Mouse (Mus musculus): Measurements from ENCODE around the gene Olfr557.

Olfr557 gene

DNA sequence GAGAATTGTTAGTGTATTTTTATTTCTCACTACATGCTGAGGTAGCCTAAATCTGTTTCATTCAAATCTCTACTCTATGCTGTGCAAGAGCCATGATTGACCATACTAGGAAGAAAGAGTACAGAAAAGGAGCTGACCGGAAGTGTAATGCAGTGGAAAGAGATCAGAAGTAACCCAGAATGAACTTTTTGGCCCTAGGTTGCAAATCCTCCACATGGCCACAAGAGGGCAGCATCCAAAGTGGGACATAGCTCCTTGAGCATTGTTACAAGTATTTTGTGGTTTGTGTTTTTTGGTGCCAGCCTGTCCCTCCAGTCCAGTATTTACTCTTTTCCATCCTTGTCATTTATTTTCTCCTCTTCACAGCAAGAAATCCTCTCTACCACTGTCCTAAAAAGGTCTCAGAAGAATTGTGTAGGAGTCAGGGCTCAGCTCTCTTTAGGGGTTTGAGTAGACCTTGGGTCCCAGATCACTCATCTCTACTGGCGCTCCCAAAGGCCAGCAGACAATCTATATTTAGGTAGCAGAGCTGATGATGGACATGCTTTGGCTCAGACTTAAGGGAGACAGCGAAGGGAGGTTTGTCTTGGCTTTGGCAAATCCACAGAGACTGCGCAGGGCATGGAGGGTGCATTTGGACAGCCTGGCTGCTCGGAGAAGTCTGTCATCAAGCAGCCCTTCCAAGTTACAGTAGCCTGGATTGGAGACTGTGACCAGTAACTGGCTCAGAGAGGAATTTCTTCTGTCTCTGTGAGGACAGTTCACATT is at the start of gene Olfr557:
TSS of gene Olfr557 (plus strand) at position 553 of the 768 bp plus-strand sequence.
- in situ Hi-C loops (cut with MseI, MboI), result loop anchor here (10.0 kb wide), 1 partner anchor 219 kb away; the partner anchor contains the start of gene Olfr571 (in 2 of the 2)

DNA sequence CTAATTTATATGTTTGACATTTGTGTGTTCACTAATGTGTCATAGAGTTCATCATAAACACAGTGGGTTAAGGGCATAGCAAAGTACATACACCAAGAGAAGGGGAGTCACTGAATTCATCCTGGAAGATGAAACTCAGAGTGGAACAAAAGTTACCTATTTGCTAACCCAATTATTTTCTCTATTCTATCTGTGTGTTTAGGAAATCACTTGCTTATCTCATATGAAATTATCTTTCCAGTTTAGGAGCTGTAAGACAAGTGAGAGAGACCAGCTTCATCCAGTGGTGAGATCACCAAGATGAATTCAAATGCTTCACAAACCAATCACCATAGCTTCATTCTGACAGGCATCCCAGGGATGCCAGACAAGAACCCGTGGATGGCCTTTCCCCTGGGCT is 37.2 kb upstream of the Olfr557 start, which contains the start of gene Olfr555:
TSS of gene Olfr555 (plus strand) at position 301 of the 400 bp plus-strand sequence.
- in situ Hi-C loops (cut with MseI, MboI), result no loop called here

DNA sequence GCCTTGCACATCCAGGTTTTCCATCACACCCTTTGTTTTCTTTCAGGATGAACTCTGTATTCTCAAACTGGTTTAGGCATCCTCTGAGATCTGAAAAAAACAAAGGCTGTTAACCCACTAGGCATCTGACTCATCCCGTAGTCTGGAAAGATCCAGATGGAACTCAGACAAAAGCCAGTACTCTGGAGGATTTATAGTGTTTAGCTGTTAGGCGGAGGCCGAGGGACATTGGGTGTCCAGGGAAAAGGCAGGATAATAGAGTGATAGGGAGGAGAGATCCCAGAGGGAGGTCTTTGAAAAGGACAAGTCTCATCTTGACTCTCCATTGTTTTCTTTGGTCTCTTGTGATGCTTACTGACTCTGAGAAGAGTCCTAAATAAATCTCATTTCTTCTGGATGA is 31.1 kb upstream of the Olfr557 start, which contains the start of gene Olfr556:
TSS of gene Olfr556 (plus strand) at position 301 of the 400 bp plus-strand sequence.
- in situ Hi-C loops (cut with MseI, MboI), result loop anchor here in 1 of 2 experiments (10.0 kb wide), 1 partner anchor 250 kb away; the partner anchor contains the start of gene Olfr571

DNA sequence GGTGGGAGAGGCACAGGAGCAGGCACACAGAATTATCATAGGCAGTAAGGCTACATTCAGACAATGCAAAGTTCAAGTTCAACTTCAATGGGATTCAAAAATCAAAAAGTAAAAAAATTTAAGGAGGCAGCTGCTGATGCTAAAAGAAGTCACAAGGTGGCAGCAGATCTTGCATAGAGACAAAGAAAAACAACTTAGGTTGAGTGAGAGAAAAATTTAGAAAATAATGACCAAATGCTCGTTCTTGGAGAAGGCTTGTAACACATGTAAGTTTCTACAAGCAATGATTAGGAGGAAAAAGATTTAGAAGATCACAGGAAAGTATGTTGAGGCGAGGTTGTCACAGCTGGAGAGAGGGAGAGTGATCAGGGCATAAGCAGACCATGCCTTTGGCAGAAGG is 30.3 kb upstream of the Olfr557 start:
- in situ Hi-C loops (cut with MseI, MboI), result loop anchor here in 1 of 2 experiments (10.0 kb wide), 1 partner anchor 249 kb away; the partner anchor contains the start of gene Olfr571

DNA sequence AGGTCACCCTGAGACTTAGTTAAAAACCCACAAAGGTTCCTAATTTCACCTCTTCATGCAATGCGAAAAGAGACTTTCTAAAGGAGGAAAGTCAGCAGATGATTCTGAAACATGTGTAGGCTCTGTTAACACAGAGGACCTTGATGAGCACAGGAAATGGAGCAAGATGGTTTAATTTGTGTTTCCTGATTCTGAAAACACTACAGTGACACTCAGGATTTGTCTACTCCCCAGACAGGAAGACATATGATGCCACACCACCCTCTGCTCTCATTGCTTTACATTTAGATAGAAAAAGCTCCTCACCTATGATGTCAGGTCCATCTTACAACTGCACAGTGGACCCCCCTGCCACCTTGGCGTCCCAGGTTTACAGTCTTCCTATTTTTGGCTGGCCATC is 19.5 kb upstream of the Olfr557 start:
- in situ Hi-C loops (cut with MseI, MboI), result no loop called here

DNA sequence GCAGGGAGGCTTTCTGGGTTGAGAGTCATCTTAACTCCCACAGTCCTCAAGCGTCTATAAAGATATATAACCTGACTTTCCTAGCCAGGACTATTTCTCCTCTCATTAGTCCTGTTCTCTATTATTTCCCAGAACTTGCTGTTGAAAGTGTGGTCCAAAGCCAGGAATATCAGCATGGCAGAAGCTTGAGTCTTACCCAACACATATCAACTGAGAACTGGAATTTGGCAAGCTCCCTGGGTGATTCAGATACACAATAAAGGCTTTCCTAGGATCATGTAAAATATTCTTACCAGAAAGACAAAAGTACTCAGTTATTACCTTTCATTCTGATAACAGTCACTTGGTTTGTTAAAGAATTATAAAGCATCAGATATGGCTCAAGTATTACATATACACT is 13.8 kb upstream of the Olfr557 start:
- in situ Hi-C loops (cut with MseI, MboI), result no loop called here

DNA sequence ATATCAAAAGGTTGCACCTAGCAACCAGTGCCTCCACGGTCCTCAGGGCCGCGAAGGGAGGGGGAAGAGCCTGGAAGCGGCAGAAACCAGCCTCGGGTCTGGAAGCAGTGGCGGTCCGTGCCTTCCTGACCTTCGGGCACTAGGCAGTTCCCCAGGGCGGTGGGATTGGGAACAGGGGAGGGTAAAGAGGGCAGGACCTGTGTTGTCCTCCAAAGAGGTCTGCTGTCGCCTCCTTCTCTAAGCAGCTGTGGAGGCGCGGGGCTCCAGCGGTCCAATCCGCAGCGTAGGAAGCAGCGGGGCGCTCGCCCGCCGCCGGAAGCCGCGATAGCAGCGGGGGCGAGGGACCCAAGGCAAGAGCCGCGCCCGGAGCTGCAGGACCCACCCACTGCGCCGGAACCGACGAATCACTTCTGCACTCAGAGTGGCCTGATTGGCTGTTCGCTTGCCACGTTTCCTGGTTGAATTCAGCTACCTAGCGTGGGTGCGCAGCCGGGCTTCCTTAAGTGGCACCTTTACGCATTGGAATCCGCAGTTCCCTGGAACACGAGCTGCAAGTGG is 8.7 kb upstream of the Olfr557 start, which contains the start of gene Trim68:
TSS of gene Trim68 (minus strand) at position 384 of the 558 bp plus-strand sequence.
- in situ Hi-C loops (cut with MseI, MboI), result no loop called here

DNA sequence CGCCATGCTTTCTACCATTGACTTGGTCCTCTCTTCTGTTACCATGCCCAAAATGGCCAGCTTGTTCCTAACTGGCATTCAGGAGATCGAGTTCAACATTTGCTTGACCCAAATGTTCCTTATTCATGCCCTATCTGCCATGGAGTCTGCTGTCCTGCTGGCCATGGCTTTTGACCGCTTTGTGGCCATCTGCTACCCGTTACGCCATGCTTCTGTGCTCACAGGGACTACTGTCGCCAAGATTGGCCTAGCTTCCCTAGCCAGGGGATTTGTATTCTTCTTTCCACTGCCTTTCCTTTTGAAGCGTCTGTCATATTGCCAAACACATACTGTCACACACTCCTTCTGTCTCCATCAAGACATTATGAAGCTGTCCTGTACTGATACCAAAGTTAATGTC is 2.8 kb downstream of the Olfr557 start:
- in situ Hi-C loops (cut with MseI, MboI), result loop anchor here (10.0 kb wide), 1 partner anchor 216 kb away; the partner anchor contains the start of gene Olfr571 (in 2 of the 2)

DNA sequence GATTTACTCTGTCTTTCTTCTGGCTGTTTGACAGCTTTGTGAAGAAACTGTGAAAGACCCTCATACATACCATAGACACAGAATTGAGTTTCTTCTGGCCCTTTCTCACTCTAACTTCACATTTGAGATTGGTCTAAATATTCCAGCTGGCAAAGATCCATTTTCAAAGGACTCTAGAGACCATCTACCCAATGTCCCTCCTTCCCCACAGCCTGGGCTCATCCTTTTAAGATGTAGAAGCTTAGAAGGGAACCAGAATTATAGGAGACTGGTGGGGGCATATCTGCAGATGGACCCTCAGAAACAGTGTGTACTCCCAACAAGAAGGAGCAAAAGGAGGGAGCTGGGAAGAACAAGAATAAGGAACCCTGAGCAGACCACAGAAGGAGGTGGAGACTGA is 6.2 kb downstream of the Olfr557 start, which contains the start of gene Olfr558:
TSS of gene Olfr558 (plus strand) at position 301 of the 400 bp plus-strand sequence.
- in situ Hi-C loops (cut with MseI, MboI), result no loop called here

DNA sequence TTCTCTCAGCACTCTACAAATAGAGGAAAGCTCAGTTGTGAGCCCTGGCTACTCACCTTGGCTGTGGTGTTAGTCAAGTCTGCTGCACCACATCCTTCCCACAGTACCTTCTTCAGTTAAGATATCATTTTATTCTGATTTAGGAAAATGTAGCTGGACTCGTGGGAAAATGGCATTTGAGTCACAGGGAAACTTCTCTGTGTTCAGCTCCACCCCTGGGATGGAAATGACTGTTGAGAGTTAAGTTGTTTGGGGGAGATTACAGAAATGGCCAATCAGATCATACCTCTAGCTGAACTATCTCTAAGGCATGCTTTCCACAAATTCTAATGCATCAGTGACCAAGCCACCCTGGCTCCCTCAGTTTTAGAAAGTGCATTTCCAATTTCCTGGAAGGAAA is 23.3 kb downstream of the Olfr557 start, which contains the start of gene Olfr33:
TSS of gene Olfr33 (minus strand) at position 101 of the 400 bp plus-strand sequence.
- in situ Hi-C loops (cut with MseI, MboI), result no loop called here

DNA sequence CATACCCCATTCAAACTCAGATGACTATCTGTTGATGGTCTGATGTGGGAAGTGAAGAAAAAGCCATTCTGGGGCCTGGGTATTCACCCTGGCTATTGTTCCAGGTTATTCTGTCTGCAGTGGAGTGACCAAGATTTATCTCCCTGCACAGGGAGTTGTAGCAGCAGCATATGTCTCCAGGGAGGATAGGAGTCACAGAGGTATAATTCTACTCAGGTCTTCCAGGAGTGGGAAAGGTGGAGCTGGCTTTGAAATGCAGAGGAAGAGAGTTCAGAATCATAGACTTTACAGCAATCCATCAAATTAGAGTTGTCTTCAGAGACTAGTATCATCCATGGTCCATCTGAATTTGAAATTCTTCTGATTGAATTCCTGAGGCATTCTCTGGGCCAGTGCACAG is 31.7 kb downstream of the Olfr557 start, which contains the start of gene Olfr559:
TSS of gene Olfr559 (minus strand) at position 101 of the 400 bp plus-strand sequence.
- in situ Hi-C loops (cut with MseI, MboI), result no loop called here

DNA sequence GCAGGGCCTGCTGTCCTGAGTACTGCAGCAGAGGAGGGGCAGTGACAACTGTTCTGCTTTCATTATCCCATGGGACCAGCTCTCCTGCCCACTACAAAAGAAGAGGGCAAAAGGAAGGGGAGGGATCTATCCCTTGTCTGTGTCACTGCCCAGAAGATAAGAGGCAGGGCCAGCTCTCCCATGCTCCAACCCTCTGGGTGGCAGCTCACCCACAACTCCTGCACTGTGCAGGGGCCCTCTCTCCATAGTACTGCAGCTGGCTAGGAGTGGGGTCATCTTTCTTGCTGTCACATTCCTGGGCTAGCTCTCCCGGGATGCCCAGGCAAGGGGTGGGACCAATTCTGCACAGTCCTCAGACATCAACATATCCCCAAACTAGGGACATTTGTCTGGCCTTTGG is 38.1 kb downstream of the Olfr557 start:
- in situ Hi-C loops (cut with MseI, MboI), result no loop called here

DNA sequence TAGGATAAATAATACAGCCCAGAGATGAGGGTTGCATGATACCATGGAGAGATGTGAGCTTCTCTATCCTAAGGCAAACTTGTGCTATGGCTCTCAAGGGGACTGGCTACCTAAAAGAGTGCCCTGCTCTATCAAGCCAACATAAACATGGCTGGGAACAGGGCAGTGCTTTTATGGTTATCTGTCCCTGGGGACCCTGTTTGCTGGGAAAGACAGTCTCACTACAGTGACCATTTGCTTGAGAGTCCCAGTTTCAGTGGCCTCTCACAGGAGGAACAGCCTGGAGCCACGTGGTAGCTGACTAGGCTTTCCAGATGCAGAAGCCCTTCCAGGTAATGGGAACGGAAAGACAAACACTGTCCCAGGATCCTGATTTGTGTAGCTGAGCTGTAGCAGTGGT is 42.0 kb downstream of the Olfr557 start:
- in situ Hi-C loops (cut with MseI, MboI), result no loop called here
